Comparison of ENCODE assay signal across 8 mouse cellular contexts in genomic region chr11:116853512-116853928, GRCm38 (mm10). TPM values are rescaled to one million over a fixed set of nuclear protein-coding genes. Genes with fewer than 3 reads are reported as not detected.
DNase-seq lines count a peak whose midpoint lies in the region; ATAC-seq and TF ChIP-seq lines count a peak whose summit lies in the region.

No protein-coding gene starts in this region.

- peak; percentile 86 for TF ChIP-seq POLR2A in olfactory bulb, adult 2 months (IDR thresholded peaks at IDR 0.05; ENCODE audit: insufficient read depth, low read depth, low read length)

- no peak for TF ChIP-seq CTCF in G1E (IDR thresholded peaks at IDR 0.05; ENCODE audit: low read depth, low read length)
- TF ChIP-seq CTCF in layer of hippocampus, adult 2 months (conservative IDR thresholded peaks at IDR 0.05), result no peak
- no peak for TF ChIP-seq CTCF in olfactory bulb, adult 2 months (IDR thresholded peaks at IDR 0.05; ENCODE audit: insufficient read depth, low read depth, low read length)

- peak overlapping the region; percentile 64 for H3K4me2 ChIP-seq in forebrain, embryonic 15.5 days (replicated peaks)
- H3K4me2 ChIP-seq in lung, embryonic 15.5 days, result peak overlapping the region; percentile 66

- H3K9ac ChIP-seq in forebrain, embryonic 15.5 days (replicated peaks), result peak overlapping the region; percentile 76
- H3K9ac ChIP-seq in lung, embryonic 15.5 days, result peak overlapping the region; percentile 95

- peaks cover 51% of the 10 kb centered on the region for H3K36me3 ChIP-seq in G1E (replicated peaks)
- peaks cover 21% of the 10 kb centered on the region for H3K36me3 ChIP-seq in forebrain, embryonic 15.5 days
- H3K36me3 ChIP-seq in lung, embryonic 15.5 days, result peaks cover 29% of the 10 kb centered on the region

- H3K27me3 ChIP-seq in G1E (ENCODE audit: insufficient read depth, low read length), result no peaks in the 10 kb centered on the region
- H3K27me3 ChIP-seq in forebrain, embryonic 15.5 days, result no peaks in the 10 kb centered on the region
- no peaks in the 10 kb centered on the region for H3K27me3 ChIP-seq in lung, embryonic 15.5 days

- H3K27ac ChIP-seq in forebrain, embryonic 15.5 days (replicated peaks), result peak overlapping the region; percentile 99
- H3K27ac ChIP-seq in layer of hippocampus, adult 2 months, result peak overlapping the region; percentile 90
- H3K27ac ChIP-seq in lung, embryonic 15.5 days, result peak overlapping the region; percentile 100
- H3K27ac ChIP-seq in olfactory bulb, adult 2 months (ENCODE audit: insufficient read depth, low read depth, low read length), result peak overlapping the region; percentile 85

- H3K4me1 ChIP-seq in G1E (ENCODE audit: insufficient read depth, low read depth, low read length), result peaks cover 26% of the 10 kb centered on the region
- peaks cover 45% of the 10 kb centered on the region for H3K4me1 ChIP-seq in forebrain, embryonic 15.5 days
- peaks cover 31% of the 10 kb centered on the region for H3K4me1 ChIP-seq in lung, embryonic 15.5 days
- no peaks in the 10 kb centered on the region for H3K4me1 ChIP-seq in olfactory bulb, adult 2 months (ENCODE audit: control insufficient read depth, insufficient read depth, low read length)

- peak; percentile 77 for ATAC-seq in G1E (ENCODE audit: extremely low read depth, insufficient number of reproducible peaks, low FRiP score, poor library complexity, severe bottlenecking)
- peak; percentile 91 for ATAC-seq in forebrain, embryonic 15.5 days (replicated peaks)
- ATAC-seq in lung, embryonic 15.5 days (ENCODE audit: borderline replicate concordance, extremely low read depth, low FRiP score, low TSS enrichment), result peak; percentile 92

- peak overlapping the region; percentile 99 for H3K4me3 ChIP-seq in G1E (ENCODE audit: low read depth, low read length)
- H3K4me3 ChIP-seq in forebrain, embryonic 15.5 days, result peak overlapping the region; percentile 90
- peak overlapping the region; percentile 78 for H3K4me3 ChIP-seq in layer of hippocampus, adult 2 months
- peak overlapping the region; percentile 84 for H3K4me3 ChIP-seq in lung, embryonic 15.5 days
- peak overlapping the region; percentile 94 for H3K4me3 ChIP-seq in olfactory bulb, adult 2 months (ENCODE audit: insufficient read depth, low read depth, low read length)

- WGBS in forebrain, embryonic 15.5 days, result under 1% methylated on average over 36 of the region's 36 CpGs
- WGBS in lung, embryonic 15.5 days, result under 1% methylated on average over 36 of the region's 36 CpGs
- WGBS in olfactory bulb, adult 2 months, result under 1% methylated on average over 36 of the region's 36 CpGs

- intact Hi-C loops in heart, postnatal 25 days (cut with DNase I), result no loop called here

- DNase-seq in G1E (ENCODE audit: low spot score), result peak; percentile 80
- DNase-seq in cerebellum, adult 11-12 months, result peak; percentile 97
- peak; percentile 93 for DNase-seq in heart, postnatal 25 days (ENCODE audit: low spot score)
- DNase-seq in layer of hippocampus, adult 2 months (ENCODE audit: low spot score in 2 of 2), result peak; percentile 96 to 98
- peak; percentile 95 for DNase-seq in thymus, postnatal 0 days (ENCODE audit: low spot score)

- H3K9me3 ChIP-seq in G1E (replicated peaks), result no peaks in the 10 kb centered on the region
- H3K9me3 ChIP-seq in forebrain, embryonic 15.5 days, result no peaks in the 10 kb centered on the region
- H3K9me3 ChIP-seq in lung, embryonic 15.5 days, result no peaks in the 10 kb centered on the region

RNA-seq across cellular contexts. Expression of gene Srsf2, which starts 0.6 kb away (rescaled TPM):
- 786 and 910 TPM in 2 replicates for total RNA-seq in G1E (2014; fragmentation: Nextera tagmentation)
- total RNA-seq in G1E (2017), result 484 and 801 TPM in 2 replicates
- 1,600 and 2,011 TPM in 2 replicates for polyA plus RNA-seq in G1E (2012)
- polyA plus RNA-seq in forebrain, embryonic 15.5 days (2015; fragmentation: Nextera tagmentation; extraction: Ambion mirVana), result 637 and 680 TPM in 2 replicates
- 100 to 1,000 TPM in 1 of 2 experiments, 10 to 100 TPM in 1; 97.1 to 103 TPM for total RNA-seq in heart, postnatal 25 days (2021)
- total RNA-seq in layer of hippocampus, adult 2 months (2021), result 100 to 1,000 TPM; 163 to 180 TPM
- 857 and 876 TPM in 2 replicates for polyA plus RNA-seq in lung, embryonic 15.5 days (2015; fragmentation: Nextera tagmentation; extraction: Ambion mirVana)
- polyA plus RNA-seq in olfactory bulb, adult 2 months (2012; ENCODE audit: insufficient read depth, insufficient read length, low replicate concordance, missing spikeins), result not detected in 2 replicates
- polyA plus RNA-seq in thymus, postnatal 0 days (2015; fragmentation: Nextera tagmentation; extraction: Ambion mirVana), result 853 and 857 TPM in 2 replicates

RNA-seq across cellular contexts. Expression of gene Mfsd11, which starts 1.3 kb away (rescaled TPM):
- 15.1 and 22.0 TPM in 2 replicates for total RNA-seq in G1E (2014; fragmentation: Nextera tagmentation)
- 45.9 and 55.1 TPM in 2 replicates for total RNA-seq in G1E (2017)
- 3.8 and 6.6 TPM in 2 replicates for polyA plus RNA-seq in G1E (2012)
- polyA plus RNA-seq in forebrain, embryonic 15.5 days (2015; fragmentation: Nextera tagmentation; extraction: Ambion mirVana), result 49.8 and 54.9 TPM in 2 replicates
- total RNA-seq in heart, postnatal 25 days (2021), result 10 to 100 TPM; 34.0 to 36.9 TPM
- 10 to 100 TPM; 41.0 to 41.6 TPM for total RNA-seq in layer of hippocampus, adult 2 months (2021)
- 30.3 and 30.5 TPM in 2 replicates for polyA plus RNA-seq in lung, embryonic 15.5 days (2015; fragmentation: Nextera tagmentation; extraction: Ambion mirVana)
- polyA plus RNA-seq in olfactory bulb, adult 2 months (2012; ENCODE audit: insufficient read depth, insufficient read length, low replicate concordance, missing spikeins), result not detected in 2 replicates
- 32.6 and 35.3 TPM in 2 replicates for polyA plus RNA-seq in thymus, postnatal 0 days (2015; fragmentation: Nextera tagmentation; extraction: Ambion mirVana)

RNA-seq across cellular contexts. Expression of gene Jmjd6, which starts 10.3 kb away (rescaled TPM):
- total RNA-seq in G1E (2014; fragmentation: Nextera tagmentation) (82.7 and 85.3 TPM in 2 replicates), G1E (2017) (126 and 148 TPM in 2 replicates)
- 39.1 and 48.4 TPM in 2 replicates for polyA plus RNA-seq in G1E (2012)
- 76.7 and 78.5 TPM in 2 replicates for polyA plus RNA-seq in forebrain, embryonic 15.5 days (2015; fragmentation: Nextera tagmentation; extraction: Ambion mirVana)
- total RNA-seq in heart, postnatal 25 days (2021), result 10 to 100 TPM; 37.1 to 37.7 TPM
- 10 to 100 TPM; 26.2 to 32.2 TPM for total RNA-seq in layer of hippocampus, adult 2 months (2021)
- 64.2 and 65.7 TPM in 2 replicates for polyA plus RNA-seq in lung, embryonic 15.5 days (2015; fragmentation: Nextera tagmentation; extraction: Ambion mirVana)
- not detected in 2 replicates for polyA plus RNA-seq in olfactory bulb, adult 2 months (2012; ENCODE audit: insufficient read depth, insufficient read length, low replicate concordance, missing spikeins)
- 58.6 and 62.2 TPM in 2 replicates for polyA plus RNA-seq in thymus, postnatal 0 days (2015; fragmentation: Nextera tagmentation; extraction: Ambion mirVana)

RNA-seq across cellular contexts. Expression of gene Mettl23, which starts 10.4 kb away (rescaled TPM):
- total RNA-seq in G1E (2014; fragmentation: Nextera tagmentation), result 40.3 and 45.4 TPM in 2 replicates
- 35.8 and 43.1 TPM in 2 replicates for total RNA-seq in G1E (2017)
- 49.1 and 60.6 TPM in 2 replicates for polyA plus RNA-seq in G1E (2012)
- 81.9 and 87.5 TPM in 2 replicates for polyA plus RNA-seq in forebrain, embryonic 15.5 days (2015; fragmentation: Nextera tagmentation; extraction: Ambion mirVana)
- total RNA-seq in heart, postnatal 25 days (2021), result 10 to 100 TPM; 36.6 to 39.4 TPM
- 10 to 100 TPM; 23.0 to 26.8 TPM for total RNA-seq in layer of hippocampus, adult 2 months (2021)
- 61.3 and 61.9 TPM in 2 replicates for polyA plus RNA-seq in lung, embryonic 15.5 days (2015; fragmentation: Nextera tagmentation; extraction: Ambion mirVana)
- polyA plus RNA-seq in olfactory bulb, adult 2 months (2012; ENCODE audit: insufficient read depth, insufficient read length, low replicate concordance, missing spikeins), result not detected in 2 replicates
- 139 and 143 TPM in 2 replicates for polyA plus RNA-seq in thymus, postnatal 0 days (2015; fragmentation: Nextera tagmentation; extraction: Ambion mirVana)

RNA-seq across cellular contexts. Expression of gene Mxra7, which starts 25.7 kb away (rescaled TPM):
- total RNA-seq in G1E (2014; fragmentation: Nextera tagmentation) (not detected in 2 replicates), G1E (2017) (0.06 TPM in 1 of 2 replicates, not detected in the other)
- polyA plus RNA-seq in G1E (2012), result not detected in 2 replicates
- polyA plus RNA-seq in forebrain, embryonic 15.5 days (2015; fragmentation: Nextera tagmentation; extraction: Ambion mirVana), result 7.6 and 10.7 TPM in 2 replicates
- total RNA-seq in heart, postnatal 25 days (2021), result 10 to 100 TPM; 17.2 to 23.2 TPM
- total RNA-seq in layer of hippocampus, adult 2 months (2021), result 10 to 100 TPM; 20.0 to 23.4 TPM
- 18.8 and 19.0 TPM in 2 replicates for polyA plus RNA-seq in lung, embryonic 15.5 days (2015; fragmentation: Nextera tagmentation; extraction: Ambion mirVana)
- not detected in 2 replicates for polyA plus RNA-seq in olfactory bulb, adult 2 months (2012; ENCODE audit: insufficient read depth, insufficient read length, low replicate concordance, missing spikeins)
- polyA plus RNA-seq in thymus, postnatal 0 days (2015; fragmentation: Nextera tagmentation; extraction: Ambion mirVana), result 4.8 and 5.0 TPM in 2 replicates

Comparison
In these comparisons a context has a peak if more than half of its experiments do, and no peak if none do; other contexts are left out.
1. Peak in every context shown above with its lines: DNase-seq, ATAC-seq, H3K4me3 ChIP-seq and H3K27ac ChIP-seq.